Mouse (Mus musculus): ENCODE results near the gene Smarcd3. TPM values are rescaled to one million over a fixed set of nuclear protein-coding genes. Genes with fewer than 3 reads are reported as not detected.
A peak's percentile ranks its signal among the peaks of the same experiment; 100 is the strongest.

Smarcd3 gene
- 108 and 120 TPM in 2 replicates for polyA plus RNA-seq (2016; fragmentation: Nextera tagmentation; extraction: Ambion mirVana)

DNA sequence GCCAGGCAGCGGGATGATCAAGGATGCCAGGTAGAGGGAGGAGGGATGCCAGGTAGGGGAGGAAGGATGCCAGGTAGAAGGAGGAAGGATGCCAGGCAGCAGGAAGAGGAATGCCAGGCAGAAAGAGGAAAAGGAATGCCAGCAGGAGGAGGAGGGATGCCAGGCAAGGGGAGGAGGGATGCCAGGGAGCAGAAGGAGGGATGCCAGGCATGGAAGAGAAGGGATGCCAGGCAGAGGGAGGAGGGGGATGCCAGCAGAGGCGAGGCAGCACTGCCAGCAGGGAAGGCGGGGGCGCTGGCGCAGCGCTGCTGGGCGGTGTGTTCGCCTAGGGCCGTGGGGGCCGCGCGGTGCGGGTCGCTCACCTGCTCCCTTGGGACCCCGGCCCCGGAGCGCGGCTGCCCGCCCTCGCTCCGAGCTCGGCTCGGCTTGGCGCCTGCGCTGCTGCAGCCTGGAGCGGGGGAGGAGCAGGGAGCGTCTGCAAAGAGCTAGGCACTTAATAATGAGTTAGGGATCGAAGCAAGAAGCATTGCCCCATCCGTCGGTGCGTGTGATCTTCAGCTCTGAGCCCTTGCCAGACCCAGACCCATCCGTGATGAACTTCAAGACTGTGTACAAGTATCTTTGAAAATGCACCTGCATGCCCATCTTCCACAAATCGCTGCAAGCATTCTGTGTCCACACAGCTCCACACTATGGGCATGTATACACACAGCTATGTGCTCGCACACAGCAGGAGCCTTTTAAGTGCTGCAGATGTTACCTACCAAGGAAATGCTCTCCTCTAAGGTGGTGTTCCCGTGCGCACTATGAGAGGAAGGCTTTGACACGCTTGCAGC is at the start of gene Smarcd3:
TSS of gene Smarcd3 (minus strand) at position 426 of the 836 bp plus-strand sequence.
- peak; percentile 88 for ATAC-seq (ENCODE audit: low FRiP score, low read depth)
- peak within 1 kb of the TSS; percentile 76 for H3K9ac ChIP-seq (replicated peaks)
- 0 out of 2 replicates have a peak within 1 kb of the TSS, but pooled peaks have one; percentile 17 for H3K27ac ChIP-seq (replicated peaks)
- H3K4me2 ChIP-seq (replicated peaks), result peak within 1 kb of the TSS; percentile 80
- H3K9me3 ChIP-seq, result no peaks in the 10 kb centered on the region
- peak within 1 kb of the TSS; percentile 58 for H3K4me3 ChIP-seq
- H3K27me3 ChIP-seq, result peaks cover 46% of the 10 kb centered on the region
- peaks cover 19% of the 10 kb centered on the region for H3K4me1 ChIP-seq
- WGBS, result 3% methylated on average over 37 of the region's 37 CpGs
- no peaks in the 10 kb centered on the region for H3K36me3 ChIP-seq

DNA sequence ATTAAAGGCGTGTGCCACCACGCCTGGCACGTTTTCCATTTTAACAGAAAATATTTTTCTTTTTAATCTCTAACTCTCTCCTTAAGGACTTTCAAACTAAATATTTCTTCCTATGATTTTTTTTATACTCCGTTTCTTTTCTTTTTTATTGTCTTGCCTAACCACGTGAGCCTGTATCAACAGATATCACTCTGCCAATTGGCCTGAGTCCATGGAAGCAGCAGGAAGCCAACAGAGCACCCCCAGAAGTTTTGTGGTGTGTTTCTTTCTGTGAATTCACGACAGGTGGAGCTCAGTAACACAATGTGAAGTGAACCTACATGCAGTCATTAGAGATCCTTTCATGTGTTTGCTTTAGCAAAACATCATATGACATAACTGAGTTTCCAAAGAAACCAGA is 37.2 kb upstream of the Smarcd3 start:
- no peak for ATAC-seq (ENCODE audit: low FRiP score, low read depth)
- H3K9ac ChIP-seq (replicated peaks), result no peak overlapping the region
- no peak overlapping the region for H3K4me3 ChIP-seq
- H3K27me3 ChIP-seq, result no peaks in the 10 kb centered on the region
- H3K4me2 ChIP-seq (replicated peaks), result no peak overlapping the region
- no peaks in the 10 kb centered on the region for H3K9me3 ChIP-seq
- H3K4me1 ChIP-seq, result no peaks in the 10 kb centered on the region
- no peaks in the 10 kb centered on the region for H3K36me3 ChIP-seq
- WGBS, result 88% methylated on average over 6 of the region's 6 CpGs
- H3K27ac ChIP-seq (replicated peaks), result no peak overlapping the region

DNA sequence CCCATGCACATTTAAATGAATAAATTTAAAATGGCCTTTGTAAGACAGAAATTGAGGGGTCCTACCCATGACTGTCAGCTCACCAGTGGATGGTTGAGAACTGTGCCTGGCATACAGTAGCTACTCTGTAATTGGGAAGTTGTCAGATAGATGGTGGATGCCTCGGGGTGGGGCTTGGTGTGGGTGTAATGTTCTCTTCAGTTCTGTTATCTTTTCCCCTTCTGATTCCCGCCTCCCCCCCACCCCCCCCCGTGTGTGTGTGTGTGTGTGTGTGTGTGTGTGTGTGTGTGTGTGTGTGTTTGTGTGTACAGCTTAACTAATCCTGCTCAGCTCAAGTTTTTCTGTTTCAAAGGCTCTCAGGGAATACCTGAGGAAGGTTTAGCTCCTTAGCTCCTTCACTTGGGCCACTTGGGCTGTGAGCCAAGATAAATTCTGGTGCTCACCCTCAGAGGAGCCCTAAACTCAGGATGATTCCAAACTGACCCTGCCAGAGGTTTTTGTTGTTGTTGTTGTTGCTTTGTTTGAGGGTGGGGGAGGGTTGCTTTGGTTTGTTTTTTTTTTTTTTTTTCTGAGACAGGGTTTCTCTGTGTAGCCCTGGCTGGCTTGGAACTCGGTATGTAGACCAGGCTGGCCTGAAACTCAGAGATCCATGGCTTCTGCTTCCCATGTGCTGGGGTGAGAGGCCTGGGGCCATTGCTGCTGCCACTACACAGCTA is 35.7 kb upstream of the Smarcd3 start:
- Histone ChIP-seq H3K9me3 (no peaks in the 10 kb centered on the region), H3K4me2 (replicated peaks) (no peak overlapping the region), H3K4me3 (no peak overlapping the region), H3K9ac (replicated peaks) (no peak overlapping the region), H3K27me3 (no peaks in the 10 kb centered on the region), H3K36me3 (no peaks in the 10 kb centered on the region), H3K4me1 (no peaks in the 10 kb centered on the region), H3K27ac (replicated peaks) (no peak overlapping the region)
- ATAC-seq (ENCODE audit: low FRiP score, low read depth), result no peak
- 83% methylated on average over 4 of the region's 4 CpGs for WGBS

- Histone ChIP-seq H3K27me3 (peaks cover 10% of the 10 kb centered on the region; the same call in 1 of the 2 replicates), H3K4me3 (no peak overlapping the region), H3K9ac (replicated peaks) (0 out of 2 replicates have a peak overlapping the region, but pooled peaks have one; percentile 17), H3K4me1 (no peaks in the 10 kb centered on the region), H3K36me3 (no peaks in the 10 kb centered on the region), H3K9me3 (no peaks in the 10 kb centered on the region), H3K27ac (replicated peaks) (no peak overlapping the region), H3K4me2 (replicated peaks) (no peak overlapping the region)
- no peak for ATAC-seq (ENCODE audit: low FRiP score, low read depth)
- WGBS, result 75% methylated on average over 2 of the region's 2 CpGs
These were observed 32.9 kb upstream of the Smarcd3 start for GRCm38 (mm10) chr5:24657113-24657512.

GRCm38 (mm10) chr5:24654491-24654890 is 30.3 kb upstream of the Smarcd3 start:
- H3K27me3 ChIP-seq, result peaks cover 10% of the 10 kb centered on the region; the same call in 1 of the 2 replicates
- peaks cover 6% of the 10 kb centered on the region for H3K4me1 ChIP-seq
- WGBS, result 83% methylated on average over 6 of the region's 6 CpGs
- H3K4me3 ChIP-seq, result no peak overlapping the region
- no peaks in the 10 kb centered on the region for H3K36me3 ChIP-seq
- H3K9ac ChIP-seq (replicated peaks), result no peak overlapping the region
- H3K4me2 ChIP-seq (replicated peaks), result no peak overlapping the region
- no peak for ATAC-seq (ENCODE audit: low FRiP score, low read depth)
- no peak overlapping the region for H3K27ac ChIP-seq (replicated peaks)
- no peaks in the 10 kb centered on the region for H3K9me3 ChIP-seq

DNA sequence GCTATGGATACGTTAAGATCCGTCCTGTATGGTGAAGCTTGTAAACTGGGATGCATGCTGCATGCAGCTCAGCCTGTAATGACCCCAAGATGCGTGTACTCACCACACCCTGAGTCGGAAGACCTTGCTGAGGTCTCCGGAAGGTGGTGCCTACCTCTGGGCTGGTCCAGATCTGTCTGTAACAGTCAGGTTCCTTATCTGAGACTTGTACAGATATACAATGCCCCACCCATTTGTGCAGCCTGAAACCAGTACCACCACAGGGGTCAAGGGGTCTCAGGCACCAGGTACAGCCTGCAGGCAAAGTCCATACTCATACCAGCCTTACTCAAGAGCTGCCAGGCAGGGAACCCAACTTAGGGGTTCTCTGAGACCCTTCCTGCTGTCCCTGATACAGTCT is 28.6 kb upstream of the Smarcd3 start:
- Histone ChIP-seq H3K4me2 (replicated peaks) (no peak overlapping the region), H3K9me3 (no peaks in the 10 kb centered on the region), H3K27me3 (peaks cover 10% of the 10 kb centered on the region; the same call in 1 of the 2 replicates)

DNA sequence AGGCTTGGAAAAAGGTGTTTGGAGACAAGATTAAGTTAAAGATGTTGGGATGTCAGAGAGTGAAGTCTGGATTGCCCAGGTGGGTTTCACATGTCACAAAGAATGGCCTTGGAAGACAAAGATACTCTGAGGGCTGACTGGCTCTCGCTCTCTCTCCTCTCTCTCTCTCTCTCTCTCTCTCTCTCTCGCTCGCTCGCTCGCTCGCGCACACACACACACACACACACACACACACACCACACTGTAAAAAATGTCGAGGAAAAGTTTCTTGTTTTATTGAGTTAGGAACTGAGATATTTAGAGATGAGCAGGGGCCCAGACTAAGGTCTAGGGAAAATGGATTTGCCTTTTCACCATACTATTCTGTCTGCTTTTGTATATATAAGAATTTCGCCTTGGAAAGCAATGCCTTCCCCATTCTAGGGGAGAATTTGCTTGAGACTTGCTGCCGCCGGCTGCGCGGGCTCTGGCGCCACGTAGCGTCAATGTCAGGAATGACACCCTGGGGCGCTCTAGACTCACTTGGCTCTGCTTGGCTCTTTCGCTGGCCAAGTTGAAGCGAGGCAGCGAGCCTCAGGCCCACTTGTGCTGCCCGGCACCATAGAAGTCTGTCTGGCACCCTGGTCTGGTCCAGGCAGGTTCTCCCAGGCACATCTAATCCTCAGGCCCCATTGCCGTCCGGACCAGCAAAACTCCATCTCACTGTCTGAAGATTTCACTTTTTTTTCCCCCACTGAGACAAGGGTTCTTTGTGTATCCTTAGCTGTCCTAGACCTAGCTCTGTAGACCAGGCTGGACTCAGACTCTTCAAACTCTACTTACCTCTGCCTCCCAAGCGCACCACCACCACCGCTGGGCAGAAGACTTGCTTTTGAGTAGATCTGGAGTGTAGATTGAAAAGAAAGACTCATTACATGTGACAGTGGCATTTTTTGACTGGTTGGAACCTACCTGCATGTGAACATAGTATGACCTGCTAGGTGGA is 27.8 kb upstream of the Smarcd3 start:
- Histone ChIP-seq H3K36me3 (no peaks in the 10 kb centered on the region), H3K4me2 (replicated peaks) (no peak overlapping the region), H3K27me3 (peaks cover 10% of the 10 kb centered on the region; the same call in 1 of the 2 replicates), H3K9me3 (no peaks in the 10 kb centered on the region), H3K4me3 (no peak overlapping the region), H3K4me1 (peaks cover 6% of the 10 kb centered on the region), H3K9ac (replicated peaks) (no peak overlapping the region), H3K27ac (replicated peaks) (no peak overlapping the region)
- WGBS, result 35% methylated on average over 24 of the region's 25 CpGs
- ATAC-seq (ENCODE audit: low FRiP score, low read depth), result peak; percentile 76

More for the DNA sequence above, 28.6 kb upstream of the Smarcd3 start:
- no peak overlapping the region for H3K9ac ChIP-seq (replicated peaks)
- peak; percentile 28; the same call in 1 of the 2 replicates for ATAC-seq (ENCODE audit: low FRiP score, low read depth)
- no peaks in the 10 kb centered on the region for H3K36me3 ChIP-seq
- no peak overlapping the region for H3K27ac ChIP-seq (replicated peaks)
- WGBS, result 86% methylated on average over 5 of the region's 5 CpGs
- H3K4me1 ChIP-seq, result peaks cover 6% of the 10 kb centered on the region
- H3K4me3 ChIP-seq, result no peak overlapping the region

GRCm38 (mm10) chr5:24651356-24651755 is 27.1 kb upstream of the Smarcd3 start:
- Histone ChIP-seq H3K27ac (replicated peaks) (no peak overlapping the region), H3K9me3 (no peaks in the 10 kb centered on the region), H3K36me3 (no peaks in the 10 kb centered on the region), H3K4me1 (peaks cover 6% of the 10 kb centered on the region), H3K4me3 (no peak overlapping the region), H3K27me3 (peaks cover 10% of the 10 kb centered on the region; the same call in 1 of the 2 replicates), H3K4me2 (replicated peaks) (no peak overlapping the region), H3K9ac (replicated peaks) (no peak overlapping the region)
- 84% methylated on average over 6 of the region's 6 CpGs for WGBS
- no peak for ATAC-seq (ENCODE audit: low FRiP score, low read depth)

DNA sequence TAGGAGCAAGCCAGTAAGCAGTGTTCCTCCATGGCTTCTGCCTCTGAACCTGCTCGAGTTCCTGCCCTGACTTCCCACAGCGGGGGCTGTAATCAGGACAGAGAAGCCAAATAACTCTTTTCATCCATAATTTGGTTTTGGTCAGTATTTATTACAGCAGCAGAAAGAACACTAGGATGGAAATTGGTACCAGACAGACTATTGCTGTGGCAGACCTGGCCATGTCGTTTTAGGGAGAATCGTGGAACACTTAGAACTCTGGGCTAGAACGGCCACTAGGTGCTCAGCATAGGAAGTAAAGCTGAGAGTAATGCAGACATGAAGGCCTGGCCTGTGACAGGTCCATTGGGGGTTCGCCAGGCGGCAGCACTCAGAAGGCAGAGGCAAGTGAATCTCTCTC is 25.5 kb upstream of the Smarcd3 start:
- H3K27me3 ChIP-seq, result peaks cover 10% of the 10 kb centered on the region; the same call in 1 of the 2 replicates
- H3K36me3 ChIP-seq, result no peaks in the 10 kb centered on the region
- ATAC-seq (ENCODE audit: low FRiP score, low read depth), result no peak
- no peaks in the 10 kb centered on the region for H3K9me3 ChIP-seq
- H3K4me2 ChIP-seq (replicated peaks), result no peak overlapping the region
- H3K27ac ChIP-seq (replicated peaks), result no peak overlapping the region
- no peak overlapping the region for H3K4me3 ChIP-seq
- 82% methylated on average over 7 of the region's 7 CpGs for WGBS
- peaks cover 6% of the 10 kb centered on the region for H3K4me1 ChIP-seq
- H3K9ac ChIP-seq (replicated peaks), result no peak overlapping the region

GRCm38 (mm10) chr5:24649231-24649630 is 25.0 kb upstream of the Smarcd3 start:
- Histone ChIP-seq H3K9ac (replicated peaks) (no peak overlapping the region), H3K4me2 (replicated peaks) (no peak overlapping the region), H3K4me3 (no peak overlapping the region), H3K4me1 (peaks cover 6% of the 10 kb centered on the region), H3K36me3 (no peaks in the 10 kb centered on the region), H3K9me3 (no peaks in the 10 kb centered on the region), H3K27me3 (peaks cover 10% of the 10 kb centered on the region; the same call in 1 of the 2 replicates), H3K27ac (replicated peaks) (no peak overlapping the region)
- WGBS, result 65% methylated on average over 4 of the region's 4 CpGs
- no peak for ATAC-seq (ENCODE audit: low FRiP score, low read depth)

DNA sequence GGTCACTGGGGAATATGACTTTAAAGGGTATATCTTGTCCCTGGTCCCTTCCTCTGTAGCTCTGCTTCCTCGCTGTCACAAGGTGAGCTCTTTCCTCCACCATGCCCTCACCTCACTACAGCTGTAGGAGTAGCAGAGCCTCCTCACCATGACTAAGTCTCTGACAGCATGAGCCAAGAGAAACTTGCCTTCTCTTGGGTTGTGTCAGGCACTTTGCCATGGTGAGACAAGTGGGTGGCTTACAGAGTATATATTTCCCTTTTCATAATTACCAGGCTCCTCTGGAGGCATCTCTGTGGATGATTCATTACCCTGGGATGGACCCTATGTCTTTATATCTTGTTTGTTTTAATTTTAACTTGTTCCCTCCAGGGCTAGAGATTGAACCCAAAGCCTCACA is 21.2 kb upstream of the Smarcd3 start:
- Histone ChIP-seq H3K27me3 (no peaks in the 10 kb centered on the region), H3K4me2 (replicated peaks) (no peak overlapping the region), H3K36me3 (no peaks in the 10 kb centered on the region), H3K4me3 (no peak overlapping the region), H3K9me3 (no peaks in the 10 kb centered on the region), H3K27ac (replicated peaks) (no peak overlapping the region), H3K4me1 (no peaks in the 10 kb centered on the region), H3K9ac (replicated peaks) (no peak overlapping the region)
- ATAC-seq (ENCODE audit: low FRiP score, low read depth), result no peak
- 81% methylated on average over 1 of the region's 1 CpGs for WGBS
